24 mouse cellular contexts compared by ENCODE assay signal in genomic region chr13:49570371-49570770, GRCm38 (mm10). TPM values are rescaled to one million over a fixed set of nuclear protein-coding genes. Genes with fewer than 3 reads are reported as not detected.
DNase-seq lines count a peak whose midpoint lies in the region; ATAC-seq and TF ChIP-seq lines count a peak whose summit lies in the region.
"Had no signal": no experiment of that assay in that cellular context is flagged by ENCODE, and none has a peak within 500 bp of the region (broad histone marks: within the 10 kb centered on the region; RNA-seq: fewer than 3 reads in every experiment).

No protein-coding gene starts in this region.

- TF ChIP-seq POLR2A in kidney, adult 2 months (IDR thresholded peaks at IDR 0.05; ENCODE audit: low read depth, low read length): no peak

- H3K4me3 ChIP-seq in kidney, adult 2 months (ENCODE audit: insufficient read depth, low read depth, low read length): no peak overlapping the region
- no peak overlapping the region for H3K4me3 ChIP-seq in liver, embryonic 12.5 days
- H3K4me3 ChIP-seq: embryonic facial prominence, embryonic 10.5 days; forebrain, embryonic 12.5 days; heart, embryonic 12.5 days; hindbrain, embryonic 15.5 days; lung, embryonic 15.5 days; neural tube, embryonic 12.5 days had no signal

- H3K4me1 ChIP-seq in kidney, adult 2 months (ENCODE audit: control insufficient read depth, insufficient read depth, low read length): no peaks in the 10 kb centered on the region
- H3K4me1 ChIP-seq in liver, embryonic 12.5 days: peaks cover 30% of the 10 kb centered on the region
- H3K4me1 ChIP-seq: embryonic facial prominence, embryonic 10.5 days; forebrain, embryonic 12.5 days; heart, embryonic 12.5 days; hindbrain, embryonic 15.5 days; lung, embryonic 15.5 days; neural tube, embryonic 12.5 days had no signal

- TF ChIP-seq CTCF in kidney, adult 2 months (conservative IDR thresholded peaks at IDR 0.05; ENCODE audit: insufficient read depth, insufficient read length, low read depth, low read length): no peak

- peak; percentile 27 for DNase-seq in kidney, adult 2 months
- DNase-seq in kidney, postnatal 14 days: no peak
- peak; percentile 9 for DNase-seq in retina, postnatal 1 day
- no peak for DNase-seq in retina, embryonic 14.5 days (ENCODE audit: low spot score)
- no peak for DNase-seq in heart, postnatal 25 days (ENCODE audit: low spot score)
- DNase-seq in thymus, postnatal 14 days: no peak
- DNase-seq: adrenal gland, postnatal 14 days; cerebellum, adult 11 months; heart, postnatal 14 days; right cerebral cortex, postnatal 14 days; thymus, adult 18-20 months had no signal

- H3K9me3 ChIP-seq in liver, embryonic 12.5 days (replicated peaks): no peaks in the 10 kb centered on the region
- H3K9me3 ChIP-seq: embryonic facial prominence, embryonic 10.5 days; forebrain, embryonic 12.5 days; heart, embryonic 12.5 days; hindbrain, embryonic 15.5 days; lung, embryonic 15.5 days; neural tube, embryonic 12.5 days had no signal

- peak overlapping the region; percentile 45 for H3K4me2 ChIP-seq in liver, embryonic 12.5 days
- H3K4me2 ChIP-seq: forebrain, embryonic 12.5 days; heart, embryonic 12.5 days; hindbrain, embryonic 15.5 days; lung, embryonic 15.5 days; midbrain, embryonic 11.5 days; neural tube, embryonic 12.5 days had no signal

- peak; percentile 73 for ATAC-seq in liver, embryonic 12.5 days
- ATAC-seq: intestine, embryonic 16.5 days had no signal

- 0 out of 2 replicates have a peak overlapping the region, but pooled peaks have one; percentile 22 for H3K9ac ChIP-seq in liver, embryonic 12.5 days
- H3K9ac ChIP-seq: forebrain, embryonic 12.5 days; heart, embryonic 12.5 days; hindbrain, embryonic 15.5 days; lung, embryonic 15.5 days; neural tube, embryonic 12.5 days had no signal

- intact Hi-C loops in heart, postnatal 25 days (cut with DNase I): no loop called here

- no peak overlapping the region for H3K27ac ChIP-seq in kidney, adult 2 months (ENCODE audit: insufficient read depth, low read depth, low read length)
- peak overlapping the region; percentile 71 for H3K27ac ChIP-seq in liver, embryonic 12.5 days
- H3K27ac ChIP-seq: embryonic facial prominence, embryonic 10.5 days; forebrain, embryonic 12.5 days; hindbrain, embryonic 15.5 days; lung, embryonic 15.5 days; macrophage; neural tube, embryonic 12.5 days had no signal

- no peaks in the 10 kb centered on the region for H3K27me3 ChIP-seq in kidney, adult 2 months (replicated peaks; ENCODE audit: control insufficient read depth, insufficient read depth, low read length)
- no peaks in the 10 kb centered on the region for H3K27me3 ChIP-seq in liver, embryonic 12.5 days (replicated peaks)
- H3K27me3 ChIP-seq: CH12.LX; forebrain, embryonic 12.5 days; heart, embryonic 12.5 days; hindbrain, embryonic 15.5 days; lung, embryonic 15.5 days; neural tube, embryonic 12.5 days had no signal

- 80% methylated on average over 3 of the region's 3 CpGs for WGBS in kidney, adult 2 months
- 39% methylated on average over 3 of the region's 3 CpGs for WGBS in liver, embryonic 12.5 days (ENCODE audit: insufficient replicate concordance)

- no peaks in the 10 kb centered on the region for H3K36me3 ChIP-seq in kidney, adult 2 months (ENCODE audit: control insufficient read depth, insufficient read depth, low read length)
- H3K36me3 ChIP-seq in liver, embryonic 12.5 days: no peaks in the 10 kb centered on the region
- H3K36me3 ChIP-seq: embryonic facial prominence, embryonic 10.5 days; forebrain, embryonic 12.5 days; heart, embryonic 12.5 days; hindbrain, embryonic 15.5 days; lung, embryonic 15.5 days; neural tube, embryonic 12.5 days had no signal

RNA-seq across cellular contexts. Expression of gene Omd, which starts 11.9 kb away (rescaled TPM):
- polyA plus RNA-seq in kidney, adult 2 months (2012; rRNA removed): 0.69 and 0.70 TPM in 2 replicates
- polyA plus RNA-seq in liver, embryonic 12.5 days (2016; fragmentation: Nextera tagmentation; extraction: Ambion mirVana): 0.83 and 1.0 TPM in 2 replicates
- total RNA-seq in heart, postnatal 25 days (2021): 1 to 10 TPM in 1 of 2 experiments, under 1 TPM in 1; 0.84 to 1.5 TPM
- total RNA-seq: CH12.LX; granulocyte monocyte progenitor cell, adult 5-6 weeks; monocyte, adult 5-6 weeks had no signal
- polyA plus RNA-seq: macrophage had no signal

RNA-seq across cellular contexts. Expression of gene Aspn, which starts 26.1 kb away (rescaled TPM):
- polyA plus RNA-seq in kidney, adult 2 months (2012; rRNA removed): 0.56 and 1.0 TPM in 2 replicates
- 0.26 and 0.39 TPM in 2 replicates for polyA plus RNA-seq in liver, embryonic 12.5 days (2016; fragmentation: Nextera tagmentation; extraction: Ambion mirVana)
- total RNA-seq in heart, postnatal 25 days (2021): 10 to 100 TPM; 24.0 to 28.6 TPM
- total RNA-seq: CH12.LX; granulocyte monocyte progenitor cell, adult 5-6 weeks; monocyte, adult 5-6 weeks had no signal
- polyA plus RNA-seq: macrophage had no signal

RNA-seq across cellular contexts. Expression of gene Ogn, which starts 37.5 kb away (rescaled TPM):
- polyA plus RNA-seq in kidney, adult 2 months (2012; rRNA removed): 8.8 and 10.9 TPM in 2 replicates
- 2.0 and 2.7 TPM in 2 replicates for polyA plus RNA-seq in liver, embryonic 12.5 days (2016; fragmentation: Nextera tagmentation; extraction: Ambion mirVana)
- total RNA-seq in heart, postnatal 25 days (2021): 10 to 100 TPM; 85.5 to 89.3 TPM
- total RNA-seq: CH12.LX; granulocyte monocyte progenitor cell, adult 5-6 weeks; monocyte, adult 5-6 weeks had no signal
- polyA plus RNA-seq: macrophage had no signal

Comparison
In these comparisons a context has a peak if more than half of its experiments do, and no peak if none do; other contexts are left out.
1. DNase-seq: peak in kidney, adult 2 months (single experiment) and retina, postnatal 1 day (single experiment); none in kidney, postnatal 14 days (single experiment), retina, embryonic 14.5 days (single experiment), heart, postnatal 25 days (single experiment) and thymus, postnatal 14 days (single experiment).